Mouse (Mus musculus) neutrophil, adult 83 days (primary cell): ENCODE measurements around the gene Txndc17. TPM values are rescaled to one million over a fixed set of nuclear protein-coding genes. Genes with fewer than 3 reads are reported as not detected.

Experiments
- total RNA-seq, 2 experiments: library from RNA; stranded (reverse); gene quantifications; one replicate each; pipeline ENCODE4 v1.2.4; 2023

Txndc17 gene
- 10 to 100 TPM; 45.7 to 51.2 TPM for total RNA-seq

DNA sequence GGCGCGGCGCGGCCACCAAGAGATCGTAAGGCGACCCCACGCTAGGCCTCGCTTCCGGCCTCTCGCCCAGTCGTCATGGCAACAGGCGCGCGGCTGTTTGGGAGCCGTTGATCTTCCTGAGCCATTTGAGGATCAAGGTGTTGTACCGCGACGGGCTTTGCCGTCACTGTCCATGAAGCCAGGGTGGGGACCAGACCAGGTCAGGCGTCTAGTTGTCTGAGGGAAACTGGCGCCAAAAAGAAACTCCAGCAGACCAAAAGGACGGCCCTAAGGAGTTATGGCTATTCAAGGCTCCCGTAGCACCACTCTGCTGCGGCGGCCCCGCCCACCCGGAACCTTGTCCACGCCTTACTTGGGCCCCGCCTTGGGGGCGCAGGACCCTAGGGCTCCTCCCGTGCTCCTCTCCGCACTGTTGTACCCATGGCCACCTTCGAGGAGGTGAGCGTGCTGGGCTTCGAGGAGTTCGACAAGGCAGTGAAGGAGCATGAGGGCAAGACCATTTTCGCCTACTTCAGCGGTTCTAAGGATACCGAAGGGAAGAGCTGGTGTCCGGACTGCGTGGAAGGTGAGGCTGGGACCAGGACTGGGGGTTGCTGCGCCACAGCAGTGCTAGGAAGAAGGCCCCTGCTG is at the start of gene Txndc17, which contains the start of gene 4933427D14Rik:
Gene Txndc17 (plus strand): TSS at position 344 of the 630 bp plus-strand sequence.
Gene 4933427D14Rik (minus strand): TSS at position 256 of the 630 bp plus-strand sequence.

DNA sequence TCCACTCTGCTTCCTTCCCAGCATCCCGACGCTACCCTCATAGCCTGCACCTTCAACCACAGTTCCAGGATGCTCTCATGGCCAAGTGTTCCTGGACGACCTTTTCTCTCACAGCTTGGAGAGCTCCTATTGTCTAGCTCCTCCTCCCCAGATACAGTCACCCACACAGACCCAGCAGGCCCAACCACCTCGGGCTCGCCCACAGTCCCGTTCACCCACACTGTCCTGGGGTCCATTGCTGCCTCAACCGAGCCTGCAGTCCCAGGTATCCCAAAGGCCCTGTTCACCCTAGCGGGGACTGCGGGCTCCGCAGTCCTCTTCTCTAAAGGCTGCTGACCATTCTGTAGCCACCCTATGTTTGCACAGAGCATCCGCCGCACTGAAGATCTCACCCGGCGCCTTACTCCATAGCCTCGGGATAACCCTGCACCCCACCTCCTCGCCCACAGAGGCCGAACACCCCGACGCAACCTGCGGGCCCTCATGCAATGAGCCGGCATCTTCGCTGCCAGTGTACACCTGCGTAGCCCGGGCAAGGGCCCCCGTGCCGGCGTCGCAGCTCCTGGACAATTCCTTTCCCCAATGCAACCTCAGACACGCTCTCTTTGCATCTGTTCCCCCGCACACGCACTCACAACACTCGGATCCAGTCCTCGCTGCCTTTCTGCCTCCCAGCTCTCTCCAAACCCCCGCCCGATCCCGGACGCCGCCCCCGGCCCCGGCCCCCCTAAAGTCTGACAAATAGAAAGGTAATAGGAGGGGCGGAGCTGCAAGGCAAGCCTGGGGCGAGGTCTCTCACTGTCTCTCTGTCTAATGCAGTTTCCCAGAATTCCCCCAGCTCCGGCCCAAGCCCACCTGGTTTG is 775 bp upstream of the Txndc17 start, which contains the start of gene Gm43951:
Gene Gm43951 (minus strand): TSS at position 500 of the 863 bp plus-strand sequence.

DNA sequence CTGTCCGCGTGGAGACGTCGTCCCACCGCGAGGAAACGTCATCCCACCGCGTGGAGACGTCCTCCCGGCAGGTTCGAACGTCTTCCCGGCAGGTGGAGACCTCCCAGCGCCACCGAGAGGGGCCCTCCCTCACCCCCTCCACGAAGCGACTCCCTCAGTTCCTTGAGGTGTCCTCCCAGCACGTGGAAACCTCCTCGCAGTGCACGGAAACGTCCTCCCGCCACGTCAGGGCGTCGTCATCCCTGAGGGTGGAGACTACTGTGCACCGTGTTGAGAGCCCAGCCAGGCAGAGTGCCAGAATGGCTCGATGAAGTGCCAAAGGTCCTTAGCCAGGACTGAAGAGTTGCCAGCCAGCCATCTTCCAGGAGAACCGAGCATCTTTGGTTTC is 8.1 kb downstream of the Txndc17 start, which contains the start of gene Med31:
Gene Med31 (minus strand): TSS at position 183 of the 388 bp plus-strand sequence.

Other genes with a start within 250 kb of the Txndc17 start
- under 1 TPM; 0.18 to 0.46 TPM for gene Aipl1, start 170.0 kb upstream of the Txndc17 start, total RNA-seq
- 10 to 100 TPM; 22.7 to 27.2 TPM for gene Pimreg, start 165.5 kb upstream of the Txndc17 start, total RNA-seq
- gene Pitpnm3, start 71.8 kb upstream of the Txndc17 start, total RNA-seq, result under 1 TPM; 0.07 to 0.09 TPM
- under 1 TPM; 0.26 to 0.79 TPM for gene Gm43951, start 707 bp upstream of the Txndc17 start, total RNA-seq
- gene 4933427D14Rik, start 88 bp upstream of the Txndc17 start, total RNA-seq, result 1 to 10 TPM; 6.8 to 7.9 TPM
- 10 to 100 TPM; 30.6 to 33.7 TPM for gene Med31, start 8.0 kb downstream of the Txndc17 start, total RNA-seq
- 1 to 10 TPM; 1.2 to 1.8 TPM for gene Slc13a5, start 59.7 kb downstream of the Txndc17 start, total RNA-seq
- 10 to 100 TPM; 16.2 to 16.9 TPM for gene Xaf1, start 94.1 kb downstream of the Txndc17 start, total RNA-seq
- under 1 TPM in 1 of 2 experiments, not detected in 1; 0.24 TPM for gene Fbxo39, start 106.9 kb downstream of the Txndc17 start, total RNA-seq
- not detected for gene Tekt1, start 154.9 kb downstream of the Txndc17 start, total RNA-seq
- gene Smtnl2, start 204.2 kb downstream of the Txndc17 start, total RNA-seq, result under 1 TPM; 0.18 to 0.24 TPM
- gene Ggt6, start 228.0 kb downstream of the Txndc17 start, total RNA-seq, result not detected
- gene Mybbp1a, start 233.8 kb downstream of the Txndc17 start, total RNA-seq, result 10 to 100 TPM; 33.5 to 37.5 TPM